Mouse (Mus musculus): Measurements from ENCODE around the gene Fam213b.
A peak's percentile ranks its signal among the peaks of the same experiment; 100 is the strongest.

The Fam213b gene

DNA sequence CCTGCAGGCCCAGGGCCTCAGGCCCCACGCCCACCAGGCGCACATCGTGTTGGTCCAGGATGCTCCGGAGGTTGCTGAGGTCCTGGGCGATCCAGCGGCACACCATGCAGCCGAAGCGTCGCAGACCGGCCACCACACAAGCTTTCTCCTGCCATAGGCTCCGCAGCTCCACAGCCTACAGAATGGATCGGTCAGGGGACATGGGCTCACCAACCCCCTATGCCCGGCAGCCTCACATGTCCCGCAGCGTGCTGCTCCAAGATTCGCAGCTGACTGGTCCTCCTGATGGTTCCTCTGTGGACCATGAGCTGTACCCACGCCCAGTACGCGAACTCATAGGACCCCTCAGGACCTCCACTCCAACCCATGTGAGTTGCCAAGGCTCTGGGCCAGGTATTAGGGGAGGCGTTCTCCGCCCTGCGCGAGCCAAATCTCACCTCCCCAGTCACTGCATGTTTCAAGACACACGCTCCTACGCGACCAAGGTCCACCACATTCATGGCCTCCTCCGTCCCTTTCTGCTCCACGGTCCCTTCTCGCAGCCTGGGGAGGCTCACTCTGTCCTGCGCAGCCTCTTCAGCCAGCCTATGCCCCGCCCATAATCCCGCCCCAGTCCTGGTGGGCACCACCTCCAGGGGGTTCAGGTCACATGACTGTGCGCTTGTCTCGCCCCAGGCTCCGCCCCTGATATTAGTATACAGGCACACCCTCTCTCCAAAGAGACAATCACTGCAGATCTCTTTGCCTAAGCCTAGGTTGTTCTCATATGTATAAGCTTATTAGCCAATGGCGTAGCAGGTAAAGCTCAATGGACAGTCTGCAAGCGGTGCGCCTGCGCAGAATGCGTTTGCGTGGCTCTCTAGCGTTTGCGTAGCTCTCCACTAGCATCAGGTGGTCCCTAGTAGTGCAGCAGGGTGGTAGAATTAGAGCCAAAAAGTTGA lies at the start of gene Fam213b:
Fam213b (minus strand) TSS at position 630 of the 941 bp plus-strand sequence.
- peak; percentile 83 to 91 for DNase-seq (ENCODE audit: low spot score in 2 of 2)

- peak; percentile 91 to 92 for DNase-seq (ENCODE audit: low spot score in 2 of 2)
Observed at GRCm38 (mm10) chr4:154948066-154948939, 49.4 kb upstream of the Fam213b start.

DNA sequence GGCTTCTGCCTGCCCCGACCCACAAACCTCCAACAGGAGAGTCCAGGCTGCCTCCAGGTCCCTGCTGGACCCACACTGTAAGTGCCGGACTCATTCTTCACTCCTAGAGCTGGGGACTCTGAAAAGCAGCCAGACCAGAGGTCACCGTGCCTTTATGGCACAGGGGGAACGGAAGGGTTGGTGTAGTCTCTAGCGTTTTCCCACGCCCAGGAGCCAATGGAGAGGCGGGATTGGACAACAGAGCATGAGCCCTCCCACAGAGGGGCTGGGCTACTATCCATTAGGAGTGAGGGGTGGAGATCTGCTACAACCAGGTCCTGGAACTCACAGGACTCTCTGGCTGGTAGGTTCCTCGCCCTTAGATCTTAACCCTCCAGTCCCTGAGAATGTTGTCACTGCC lies 47.4 kb upstream of the Fam213b start:
- DNase-seq (ENCODE audit: low spot score in 2 of 2), result peak; percentile 82 to 86

GRCm38 (mm10) chr4:154944121-154944590 lies 45.2 kb upstream of the Fam213b start:
- DNase-seq (ENCODE audit: low spot score in 2 of 2), result peak; percentile 85 to 89

- no peak for DNase-seq (ENCODE audit: low spot score in 2 of 2)
Observed at GRCm38 (mm10) chr4:154943323-154944039, 44.5 kb upstream of the Fam213b start.

- DNase-seq (ENCODE audit: low spot score in 2 of 2), result no peak
Observed at GRCm38 (mm10) chr4:154942632-154943322, 43.8 kb upstream of the Fam213b start.

- no peak for DNase-seq (ENCODE audit: low spot score in 2 of 2)
Observed at GRCm38 (mm10) chr4:154941831-154942230, 42.9 kb upstream of the Fam213b start.

DNA sequence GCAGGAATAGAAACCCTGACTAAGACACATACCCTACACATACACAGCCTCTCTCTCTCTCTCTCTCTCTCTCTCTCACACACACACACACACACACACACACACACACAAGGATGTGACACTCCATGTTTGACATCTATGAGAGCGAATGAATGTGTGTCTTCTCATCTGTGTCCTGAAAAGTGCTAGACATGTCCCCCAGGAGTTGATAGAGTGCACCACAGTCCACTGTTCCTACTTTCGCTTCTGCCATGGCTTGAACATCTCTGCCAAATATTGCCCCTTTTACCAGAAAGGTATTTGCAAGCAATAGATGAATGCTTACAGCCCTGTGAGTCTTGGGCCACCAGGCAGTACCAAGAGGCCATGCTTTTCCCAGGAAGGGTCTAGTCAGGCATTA lies 41.2 kb upstream of the Fam213b start:
- no peak for DNase-seq (ENCODE audit: low spot score in 2 of 2)

GRCm38 (mm10) chr4:154937746-154938145 lies 38.8 kb upstream of the Fam213b start:
- DNase-seq (ENCODE audit: low spot score in 2 of 2), result no peak

GRCm38 (mm10) chr4:154936542-154937255 lies 37.8 kb upstream of the Fam213b start:
- no peak for DNase-seq (ENCODE audit: low spot score in 2 of 2)

- no peak for DNase-seq (ENCODE audit: low spot score in 2 of 2)
Observed at GRCm38 (mm10) chr4:154935788-154936187, 36.9 kb upstream of the Fam213b start.

DNA sequence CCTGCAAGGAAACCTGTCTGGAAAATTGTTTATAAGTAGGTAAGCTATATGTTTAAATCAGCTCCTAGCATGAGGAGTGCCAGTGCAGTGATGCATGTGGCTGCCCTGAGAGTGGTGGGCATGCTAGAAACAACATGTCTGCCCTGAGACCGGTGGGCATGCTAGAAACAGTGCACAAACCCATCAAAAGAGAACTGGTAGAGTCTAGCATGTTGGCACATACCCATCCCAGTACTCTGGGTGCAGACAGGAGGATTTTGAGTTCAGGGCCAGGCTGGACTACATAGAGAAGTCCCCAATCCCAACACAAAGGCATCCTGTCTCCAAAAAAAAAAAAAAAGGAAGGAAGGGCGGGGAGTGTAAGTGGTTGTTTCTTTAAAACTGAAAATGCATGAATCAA lies 35.9 kb upstream of the Fam213b start:
- DNase-seq (ENCODE audit: low spot score in 2 of 2), result no peak

GRCm38 (mm10) chr4:154933306-154933907 lies 34.5 kb upstream of the Fam213b start:
- DNase-seq (ENCODE audit: low spot score in 2 of 2), result no peak

GRCm38 (mm10) chr4:154929088-154929660 lies 30.2 kb upstream of the Fam213b start:
- no peak for DNase-seq (ENCODE audit: low spot score in 2 of 2)

GRCm38 (mm10) chr4:154928395-154929087 lies 29.6 kb upstream of the Fam213b start, which contains the start of gene Tnfrsf14:
Gene Tnfrsf14 (minus strand): TSS chr4:154928563.
- DNase-seq (ENCODE audit: low spot score in 2 of 2), result no peak

GRCm38 (mm10) chr4:154927899-154928337 lies 29.0 kb upstream of the Fam213b start:
- no peak for DNase-seq (ENCODE audit: low spot score in 2 of 2)

DNA sequence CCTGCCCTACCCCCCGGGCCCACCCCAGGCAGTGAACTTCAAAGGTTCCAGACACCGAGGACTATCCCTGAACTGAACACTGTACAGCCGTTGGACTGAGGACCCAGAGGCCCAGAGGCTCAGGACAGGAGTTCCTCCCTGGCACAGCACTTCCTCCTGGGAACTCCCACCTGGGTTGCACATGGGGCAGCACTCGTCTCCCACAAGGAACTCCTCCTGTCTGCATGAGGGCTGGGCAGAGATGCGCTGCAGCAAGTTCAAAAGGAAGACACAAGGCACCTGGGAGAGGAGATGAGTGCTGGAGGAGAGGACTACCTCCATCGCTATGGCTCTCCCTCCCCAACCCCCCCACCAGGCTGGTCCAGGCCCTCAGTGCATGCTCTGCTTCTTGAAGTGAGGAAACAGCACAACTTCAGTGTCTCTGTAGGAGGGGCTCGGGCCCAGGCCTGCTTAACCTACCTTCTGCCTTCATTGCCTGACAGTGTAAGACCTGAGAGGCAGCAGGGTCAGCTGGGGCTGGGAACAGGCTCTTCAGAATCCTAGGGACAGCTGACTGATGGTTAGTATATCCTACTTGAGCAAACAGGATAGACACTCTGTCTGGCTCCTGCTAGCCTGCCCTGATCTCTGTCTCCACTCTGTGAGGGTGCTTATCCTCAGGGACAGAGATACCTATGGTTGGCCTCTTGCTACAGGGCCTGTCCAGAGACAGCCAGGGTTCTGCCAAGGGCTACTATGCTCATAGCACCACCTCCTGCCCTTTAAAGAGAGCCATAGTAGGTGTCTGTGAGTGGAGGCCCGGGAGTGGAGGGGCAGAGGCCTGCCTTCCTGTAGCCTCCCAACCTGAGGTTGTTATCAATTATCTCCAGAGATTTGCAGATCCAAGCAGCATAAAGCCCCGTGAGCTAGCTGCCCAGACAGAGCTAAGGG lies 28.3 kb upstream of the Fam213b start:
- no peak for DNase-seq (ENCODE audit: low spot score in 2 of 2)

GRCm38 (mm10) chr4:154925413-154925812 lies 26.5 kb upstream of the Fam213b start:
- no peak for DNase-seq (ENCODE audit: low spot score in 2 of 2)
